Mouse (Mus musculus): Measurements from ENCODE around the gene Igfbp3.
"Not testable (repeated sequence)": the region's sequence is repeated elsewhere in the genome, so short reads cannot be mapped to it uniquely, and the experiment has no call there.

Gene Igfbp3

DNA sequence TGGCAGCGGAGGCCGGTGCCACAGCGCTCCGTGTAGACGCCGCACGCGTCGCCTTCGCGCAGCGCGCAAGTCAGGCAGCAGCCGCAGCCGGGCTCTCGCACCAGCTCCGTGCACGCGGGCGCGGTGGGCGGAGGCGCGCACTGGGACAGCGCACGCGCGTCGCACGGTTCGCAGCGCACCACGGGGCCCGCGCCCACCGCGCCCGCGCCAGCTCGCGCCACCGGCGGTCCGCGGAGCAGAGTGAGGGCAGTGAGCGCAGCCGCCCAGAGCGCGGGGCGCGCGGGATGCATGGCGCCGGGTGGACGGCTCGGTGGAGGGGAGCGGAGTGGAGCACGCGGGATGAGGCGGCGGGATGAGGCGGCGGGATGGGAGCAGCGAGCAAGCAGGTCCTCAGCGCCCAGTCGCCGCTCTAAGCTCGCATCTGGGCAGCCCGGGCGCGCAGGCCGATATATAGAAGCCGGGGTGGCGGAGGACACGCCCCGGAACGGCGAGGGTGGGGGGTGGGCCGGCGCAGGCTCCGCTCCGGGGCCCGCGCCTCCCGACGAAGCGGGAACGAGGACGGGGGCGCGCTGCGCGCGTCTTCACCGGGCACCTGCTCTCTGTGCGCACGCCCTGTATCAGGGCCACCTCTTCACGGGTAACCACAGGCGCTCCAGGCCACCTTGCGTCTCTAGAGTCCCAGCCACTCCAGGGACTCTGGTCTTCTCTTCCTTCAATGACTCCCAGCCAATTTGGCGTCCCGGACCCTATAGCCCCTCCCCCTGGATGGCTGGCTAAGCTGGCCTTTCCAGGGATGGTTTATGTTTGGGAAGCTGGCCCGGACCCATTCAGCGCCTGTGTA is at the start of gene Igfbp3:
Igfbp3 (minus strand) TSS at position 423 of the 841 bp plus-strand sequence.
- peak; percentile 74 to 84 for DNase-seq

DNA sequence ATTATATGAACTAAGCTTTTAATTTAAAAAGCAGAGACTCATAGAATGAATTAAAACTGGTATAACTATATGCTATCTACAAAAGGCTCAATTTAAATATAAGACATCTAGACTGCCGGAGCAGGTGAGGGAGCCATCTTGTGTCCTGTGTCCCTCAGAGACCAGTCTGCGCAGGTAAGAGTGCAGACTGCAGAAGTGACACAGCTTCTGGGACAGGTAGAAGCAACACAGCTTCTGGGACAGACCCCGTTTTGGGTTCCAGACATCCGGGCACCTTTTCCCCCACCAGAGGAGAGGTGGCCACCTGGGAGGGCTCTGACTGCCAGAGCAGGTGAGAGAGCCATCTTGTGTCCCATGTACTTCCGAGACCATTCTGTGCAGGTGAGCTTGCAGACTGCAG is 37.1 kb upstream of the Igfbp3 start:
- no peak for DNase-seq

DNA sequence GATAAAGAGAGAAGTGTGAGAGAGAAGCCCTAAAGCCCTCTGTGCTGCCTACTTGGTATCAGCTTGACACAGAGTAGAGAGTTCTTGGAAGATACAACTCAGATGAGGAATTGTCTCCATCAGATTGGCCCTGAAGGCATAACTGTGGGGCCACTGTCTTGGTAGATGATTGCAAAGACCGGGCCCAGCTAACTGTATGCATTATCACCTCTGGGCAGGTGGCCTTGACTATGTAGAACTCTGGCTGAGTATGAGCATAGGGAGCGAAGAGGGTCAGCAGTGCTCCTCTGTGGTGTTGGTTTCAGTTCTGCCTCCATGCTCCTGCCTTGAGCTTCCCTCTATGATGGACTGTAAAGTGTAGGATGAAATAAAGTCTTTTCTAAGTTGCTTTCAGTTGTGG is 36.7 kb upstream of the Igfbp3 start:
- no peak for DNase-seq

DNA sequence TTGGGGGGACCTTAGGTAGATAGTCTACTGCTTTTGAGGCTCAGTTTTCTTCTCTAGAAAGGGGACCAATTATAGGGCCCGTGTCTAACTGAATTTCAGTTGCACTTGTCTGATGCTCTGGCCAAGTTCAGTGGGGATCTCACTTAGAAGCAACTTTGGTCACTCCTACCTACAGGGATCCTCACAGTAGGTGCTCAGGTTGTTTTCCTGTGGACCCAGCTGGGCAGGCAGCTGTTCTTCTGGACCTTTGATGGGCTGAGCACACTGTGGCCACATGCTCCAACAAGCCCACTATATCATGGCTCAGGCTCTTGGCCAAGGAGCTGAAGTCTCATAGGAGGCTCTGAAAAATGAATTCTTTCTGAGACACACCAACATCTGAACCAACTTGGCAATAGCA is 31.1 kb upstream of the Igfbp3 start:
- DNase-seq = no peak

- no peak for DNase-seq
Measured at GRCm38 (mm10) chr11:7239041-7239740, 25.5 kb upstream of the Igfbp3 start.

DNA sequence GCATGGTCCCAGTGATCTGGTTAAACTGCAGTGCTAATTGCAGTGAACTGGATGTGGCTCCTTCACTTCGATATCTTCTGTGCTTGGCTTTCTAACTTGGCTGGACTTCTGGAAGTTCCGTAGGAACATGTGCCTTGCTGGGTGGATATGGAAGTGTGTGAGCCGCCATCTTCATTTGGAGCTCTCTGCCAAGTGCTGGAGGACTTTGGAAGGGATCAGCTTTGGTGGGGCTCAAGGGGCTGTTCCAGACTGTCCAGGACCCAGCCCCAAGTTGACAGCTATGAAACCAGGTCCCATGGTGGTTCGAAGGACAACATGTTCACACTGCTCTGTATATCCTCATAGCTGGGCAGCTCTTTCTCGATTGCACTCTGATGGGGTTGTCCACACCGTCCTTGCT is 24.8 kb upstream of the Igfbp3 start:
- DNase-seq = no peak

DNA sequence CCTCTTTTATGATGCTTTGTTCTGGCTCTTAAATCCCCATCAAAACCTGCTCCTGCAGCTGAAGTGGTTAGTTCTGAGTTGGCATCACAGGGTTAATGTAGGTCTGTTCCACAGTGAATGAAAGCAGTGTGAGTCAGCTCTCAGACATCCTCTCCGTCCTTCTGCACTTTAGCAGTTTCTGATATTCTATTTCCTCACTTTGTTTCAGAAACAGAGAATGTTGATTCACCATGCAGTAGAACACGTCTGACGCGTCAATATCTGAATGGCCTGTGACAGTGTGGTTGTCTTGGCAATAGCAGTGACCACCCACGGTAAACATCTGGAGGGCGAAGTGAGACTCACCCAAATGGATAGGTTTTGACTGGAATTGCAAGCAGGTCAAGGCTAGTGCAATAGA is 24.0 kb upstream of the Igfbp3 start:
- no peak for DNase-seq

GRCm38 (mm10) chr11:7236751-7237150 is 23.0 kb upstream of the Igfbp3 start:
- DNase-seq = no peak

GRCm38 (mm10) chr11:7234981-7235609 is 21.4 kb upstream of the Igfbp3 start:
- no peak for DNase-seq

DNA sequence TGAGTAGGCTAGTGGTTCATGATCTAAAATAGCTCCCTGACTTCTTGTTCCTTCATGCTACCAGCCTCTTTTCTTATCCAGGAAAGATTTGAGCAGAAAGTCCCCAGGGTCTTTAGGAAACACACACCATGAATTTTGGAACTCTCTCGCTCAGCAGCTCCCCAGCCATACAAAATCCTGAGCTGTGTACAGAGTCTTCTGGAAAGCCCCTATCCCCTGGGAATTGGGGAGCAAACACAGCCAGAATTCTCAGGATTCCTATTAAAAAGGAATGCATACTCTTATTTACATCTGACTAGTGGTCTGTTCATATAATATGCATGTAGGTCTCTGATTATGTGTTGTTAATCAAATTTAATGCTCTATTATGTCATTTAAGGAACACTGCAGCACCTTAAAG is 20.7 kb upstream of the Igfbp3 start:
- no peak for DNase-seq

DNA sequence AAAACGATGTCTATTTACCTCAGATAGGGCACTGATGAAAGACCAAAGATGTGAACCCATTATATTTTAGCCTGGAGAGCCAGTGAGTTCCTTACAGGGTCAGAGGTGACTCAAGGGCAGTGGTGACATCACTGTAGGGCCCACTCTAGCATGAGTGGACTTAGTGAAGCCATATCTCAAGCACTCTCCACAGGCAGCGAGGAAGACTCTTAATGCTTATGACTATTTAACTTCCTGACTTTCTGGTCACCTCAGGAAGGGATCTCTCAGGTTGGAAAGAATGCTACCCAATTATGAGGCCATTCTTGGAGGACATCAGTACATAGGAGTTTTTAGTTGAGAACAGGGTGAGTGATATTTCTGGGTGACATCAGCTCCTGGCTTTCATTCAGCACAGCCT is 19.6 kb upstream of the Igfbp3 start:
- DNase-seq = no peak

DNA sequence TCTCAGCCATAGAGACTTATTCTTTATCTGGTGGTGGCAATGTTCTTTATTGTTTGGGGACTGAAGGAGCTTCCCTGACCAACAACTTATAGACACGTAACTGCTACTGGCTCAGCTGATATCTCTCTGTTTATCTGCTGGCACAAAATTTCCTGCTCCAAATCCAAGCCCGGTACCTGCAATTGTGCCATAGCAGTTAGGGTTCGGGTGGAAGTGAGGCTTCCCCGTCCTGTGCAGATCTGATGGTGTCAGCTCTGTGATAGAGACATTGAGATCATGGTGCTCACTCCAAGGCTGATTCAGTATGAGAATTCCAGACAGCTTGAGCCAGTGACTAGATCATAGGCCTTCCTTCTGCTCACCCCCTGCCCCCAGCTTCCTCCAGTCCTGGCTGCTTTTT is 18.2 kb upstream of the Igfbp3 start:
- no peak for DNase-seq

DNA sequence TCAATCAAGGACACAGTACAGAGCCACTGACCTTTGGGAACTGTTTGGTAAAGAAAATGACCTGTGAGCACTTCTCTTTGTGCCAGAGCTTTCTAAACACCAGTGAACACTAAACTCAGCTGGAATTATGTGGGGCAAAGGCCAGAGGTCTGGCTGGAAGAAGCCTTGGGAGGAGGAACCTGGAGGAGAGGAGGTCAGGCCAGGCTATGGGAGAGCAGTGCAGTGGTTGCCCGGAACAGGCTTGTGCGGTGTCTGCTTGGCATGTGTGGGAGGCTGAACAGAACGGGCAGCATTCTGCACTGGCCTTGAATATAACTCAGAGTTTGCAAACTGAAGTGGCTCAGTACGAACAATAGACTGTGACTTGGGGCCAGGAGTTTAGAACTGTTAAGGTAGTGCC is 16.3 kb upstream of the Igfbp3 start:
- DNase-seq = peak in 1 of 2 experiments; percentile 38

DNA sequence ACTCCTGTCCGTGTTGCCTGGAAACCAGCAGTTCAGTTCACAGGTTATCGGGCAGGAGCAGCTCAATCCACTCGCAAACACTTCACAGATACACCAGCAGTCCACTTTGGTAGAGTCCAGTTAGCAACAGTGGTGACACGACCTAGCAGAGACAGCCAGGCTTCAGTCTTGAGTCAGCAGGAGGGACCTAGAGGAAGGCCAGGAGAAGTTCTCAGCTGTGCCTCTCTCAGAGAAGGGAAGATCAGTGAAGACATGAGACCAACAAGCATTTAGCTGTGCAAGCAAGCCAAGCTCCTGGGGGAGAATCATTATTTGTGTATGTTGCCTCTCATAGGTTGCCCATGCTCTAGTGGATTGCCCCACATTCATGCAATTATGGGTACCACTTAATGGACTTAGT is 14.4 kb upstream of the Igfbp3 start:
- DNase-seq = no peak

DNA sequence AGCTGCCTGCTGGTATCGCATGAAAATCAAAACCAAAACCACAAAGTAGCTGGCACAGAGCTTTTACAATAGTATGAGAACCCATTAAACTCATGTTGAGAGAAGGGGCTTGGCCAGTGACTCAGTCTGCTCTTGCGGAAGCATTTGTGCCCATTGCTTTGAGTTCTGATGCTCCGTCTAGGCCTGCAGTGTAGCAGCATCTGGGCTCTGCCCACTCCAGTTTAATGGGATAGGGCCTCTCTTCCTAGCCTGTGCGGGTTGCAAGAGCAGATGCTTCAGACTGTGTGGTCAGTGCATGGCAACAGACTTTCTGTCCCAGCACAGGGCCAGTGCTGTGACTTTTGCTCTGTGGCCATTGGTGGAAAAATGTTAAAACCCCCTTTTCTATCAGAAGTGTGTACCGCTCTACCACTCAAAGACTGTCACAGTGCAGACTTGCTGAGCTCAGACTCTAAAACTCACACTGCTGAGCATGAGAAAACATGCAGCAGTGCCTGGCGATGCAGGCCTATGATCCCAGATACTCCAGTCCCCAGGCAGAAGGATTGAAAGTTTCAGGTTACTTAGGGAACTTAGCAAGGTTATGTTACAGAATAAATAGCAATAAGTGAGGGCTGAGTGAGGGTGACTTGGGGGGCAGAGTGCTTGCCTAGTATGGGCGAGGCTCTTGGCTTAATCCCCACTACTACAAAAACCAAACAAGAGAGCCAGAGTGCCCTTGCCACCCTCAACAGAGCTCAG is 13.3 kb upstream of the Igfbp3 start:
- no peak for DNase-seq

DNA sequence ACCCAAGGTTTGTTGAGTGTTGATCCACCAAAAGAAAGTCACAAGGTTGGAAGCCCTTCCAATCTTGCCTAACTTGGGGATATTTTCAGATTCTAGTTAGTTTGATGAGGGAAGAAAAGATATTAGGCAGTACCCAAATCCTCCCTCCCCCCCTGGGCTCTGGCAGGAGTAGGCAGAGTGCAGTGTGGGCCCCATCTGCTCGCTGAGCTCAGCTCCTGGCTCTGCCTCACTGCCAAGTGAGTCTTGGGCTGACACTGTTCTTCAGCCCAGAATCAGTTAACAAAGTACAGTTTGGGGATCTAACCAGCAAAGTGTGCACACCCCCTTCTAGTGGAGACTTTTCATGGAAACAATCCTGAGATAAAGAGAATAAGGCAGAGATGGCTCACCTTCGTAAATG is 12.5 kb upstream of the Igfbp3 start:
- DNase-seq = no peak

GRCm38 (mm10) chr11:7221826-7222225 is 8.1 kb upstream of the Igfbp3 start:
- DNase-seq = not testable (repeated sequence)

GRCm38 (mm10) chr11:7215703-7216102 is 2.0 kb upstream of the Igfbp3 start:
- peak; percentile 88 to 89 for DNase-seq

DNA sequence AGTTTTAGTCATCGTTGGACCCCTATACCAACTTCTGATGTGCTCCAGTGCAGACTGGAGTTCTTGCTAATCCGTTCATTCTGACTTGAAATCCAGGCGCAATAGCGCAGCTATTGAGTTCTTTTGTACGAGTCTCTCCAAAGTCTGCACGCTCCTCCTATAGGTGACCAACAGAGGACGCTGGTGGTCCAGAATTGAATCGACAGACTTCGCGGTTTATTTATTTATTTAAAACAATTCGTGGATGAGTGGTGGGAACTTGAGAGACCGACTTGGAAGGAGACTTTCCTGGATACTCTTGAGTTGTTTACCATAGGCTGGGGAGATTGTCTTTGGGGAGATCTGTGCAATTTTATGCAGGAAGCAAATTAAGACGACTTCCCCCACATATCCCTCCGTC is 1.0 kb upstream of the Igfbp3 start:
- DNase-seq = peak; percentile 78 to 84

- DNase-seq = no peak
Measured at GRCm38 (mm10) chr11:7214342-7214660, 578 bp upstream of the Igfbp3 start.

DNA sequence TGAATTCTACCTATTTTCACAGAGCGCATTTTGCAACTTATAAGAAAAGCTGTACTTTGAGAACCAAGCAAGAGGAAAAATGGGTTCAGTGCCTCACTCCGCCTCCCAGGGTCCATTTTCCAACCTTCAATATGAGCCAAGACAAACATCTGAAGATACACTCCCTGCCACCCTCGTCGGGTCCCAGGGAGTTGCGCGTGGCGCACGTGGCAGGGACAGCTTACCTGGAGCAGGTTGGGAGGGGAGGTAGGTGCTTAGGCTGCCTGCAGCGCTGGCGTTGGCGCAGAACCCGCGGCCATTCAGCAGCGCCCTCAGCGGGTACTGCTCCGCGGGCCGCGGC is 592 bp downstream of the Igfbp3 start:
- DNase-seq = no peak

GRCm38 (mm10) chr11:7212126-7212798 is 1.5 kb downstream of the Igfbp3 start:
- peak in 1 of 2 experiments; percentile 27 for DNase-seq

GRCm38 (mm10) chr11:7211211-7211610 is 2.5 kb downstream of the Igfbp3 start:
- peak; percentile 42 to 63 for DNase-seq
